Mouse (Mus musculus): Measurements from ENCODE around the gene Zp1.

DNA sequence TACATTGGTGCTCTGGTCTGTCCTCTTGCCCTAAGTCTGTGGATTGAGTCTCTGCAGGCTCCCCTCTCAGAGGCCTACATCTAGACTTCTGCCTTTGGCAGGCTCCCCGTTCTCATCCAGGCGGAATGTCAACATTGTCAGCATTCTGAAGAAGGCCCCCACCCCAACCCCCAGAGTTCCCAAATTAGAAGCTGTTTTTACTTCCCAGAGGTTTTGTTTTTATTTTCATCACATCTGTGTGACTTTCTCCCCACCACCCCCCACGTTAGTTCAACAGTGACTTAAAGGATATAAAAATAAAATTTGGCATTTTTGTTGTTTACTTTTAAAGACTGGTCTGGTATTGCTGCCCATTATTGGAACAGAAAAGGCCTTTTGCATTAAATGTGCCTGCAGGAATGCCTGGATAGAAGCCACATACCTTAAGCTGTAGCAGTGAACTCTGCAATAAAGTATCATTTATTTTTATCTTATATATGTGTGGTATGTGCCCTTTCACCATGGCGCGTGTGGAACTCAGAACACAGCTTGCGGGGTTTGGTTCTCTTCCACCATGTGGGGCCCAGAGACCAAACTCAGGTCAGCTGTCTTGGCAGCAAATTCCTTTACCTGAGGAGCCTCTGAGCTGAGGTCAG lies 11.2 kb downstream of the Zp1 start:
- no peak for TF ChIP-seq CTCF (IDR thresholded peaks at IDR 0.05; ENCODE audit: insufficient read depth, low read depth, low read length)
- no peak for TF ChIP-seq POLR2A (IDR thresholded peaks at IDR 0.05; ENCODE audit: insufficient read depth, low read depth, low read length)
